Mouse (Mus musculus): ENCODE measurements around the gene Kcmf1.
A peak's percentile ranks its signal among the peaks of the same experiment; 100 is the strongest.
"Not testable (repeated sequence)": the region's sequence is repeated elsewhere in the genome, so short reads cannot be mapped to it uniquely, and the experiment has no call there.

The Kcmf1 gene

GRCm38 (mm10) chr6:72899201-72899780 lies 488 bp downstream of the Kcmf1 start:
- DNase-seq (ENCODE audit: low spot score in 2 of 2), result peak; percentile 59 to 67

DNA sequence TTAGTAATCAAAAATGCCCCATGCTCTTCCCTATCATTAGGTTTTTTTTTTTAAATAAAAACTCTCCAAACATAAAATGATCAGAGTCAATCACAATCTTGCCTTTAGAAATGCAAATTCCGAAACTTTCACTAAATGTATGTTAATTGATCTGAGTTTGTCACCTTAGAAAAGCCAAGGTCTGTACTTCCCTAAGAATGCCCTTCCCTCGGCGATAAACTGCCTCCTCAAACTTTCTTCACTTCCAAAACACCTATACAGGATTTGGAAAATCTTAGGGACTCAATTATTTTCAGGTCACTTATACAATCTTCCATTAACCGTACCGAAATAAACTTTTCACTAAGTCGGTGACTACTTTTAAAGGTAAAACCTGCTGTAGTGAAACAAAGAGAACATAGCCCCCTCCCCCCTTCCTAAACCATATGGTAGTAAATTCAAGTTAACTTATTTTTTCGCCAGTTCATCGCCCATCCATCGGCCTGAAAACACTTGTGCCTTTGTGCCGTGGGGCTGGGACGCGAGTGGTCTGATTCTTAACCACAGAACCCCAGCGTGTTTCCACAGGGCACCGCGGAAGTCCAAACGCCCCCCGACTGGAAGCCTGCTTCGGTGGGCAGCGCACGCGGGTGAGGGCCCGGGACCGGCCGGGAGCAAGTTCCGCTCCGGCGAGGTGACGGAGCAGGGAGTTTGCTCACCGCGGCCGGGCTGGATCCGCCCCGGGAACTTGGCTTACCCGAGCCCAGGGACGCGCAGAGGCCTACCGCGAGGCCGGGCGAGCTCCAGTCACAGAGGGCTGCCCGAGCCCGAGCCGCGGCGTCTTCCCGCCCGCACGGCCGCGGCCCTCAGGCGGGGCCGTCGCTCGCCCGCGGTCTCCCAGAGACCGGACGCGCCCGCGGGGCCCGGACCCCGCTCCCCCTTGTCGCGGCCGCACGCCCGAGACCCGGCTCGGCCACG lies 1.3 kb downstream of the Kcmf1 start:
- DNase-seq (ENCODE audit: low spot score in 2 of 2), result peak; percentile 48 to 49

DNA sequence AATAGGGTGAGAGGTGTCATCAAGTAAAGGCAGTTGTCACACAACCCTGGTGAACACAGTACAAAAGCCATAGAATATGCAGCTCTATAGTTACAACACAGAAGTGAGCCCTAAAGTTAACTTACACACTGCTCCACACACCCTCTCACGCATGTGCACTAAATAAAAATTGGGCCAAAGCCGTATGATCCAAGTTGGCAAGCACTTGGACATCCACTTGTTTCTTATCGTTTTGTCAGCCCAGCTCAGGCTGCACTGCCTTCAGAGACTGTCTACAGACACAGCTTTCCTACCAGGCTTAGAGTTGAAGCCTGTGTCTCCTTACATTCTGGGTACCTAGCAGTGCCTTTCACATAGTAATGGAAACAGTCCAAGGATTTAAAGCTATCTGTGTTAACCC lies 4.8 kb downstream of the Kcmf1 start:
- no peak for DNase-seq (ENCODE audit: low spot score in 2 of 2)

DNA sequence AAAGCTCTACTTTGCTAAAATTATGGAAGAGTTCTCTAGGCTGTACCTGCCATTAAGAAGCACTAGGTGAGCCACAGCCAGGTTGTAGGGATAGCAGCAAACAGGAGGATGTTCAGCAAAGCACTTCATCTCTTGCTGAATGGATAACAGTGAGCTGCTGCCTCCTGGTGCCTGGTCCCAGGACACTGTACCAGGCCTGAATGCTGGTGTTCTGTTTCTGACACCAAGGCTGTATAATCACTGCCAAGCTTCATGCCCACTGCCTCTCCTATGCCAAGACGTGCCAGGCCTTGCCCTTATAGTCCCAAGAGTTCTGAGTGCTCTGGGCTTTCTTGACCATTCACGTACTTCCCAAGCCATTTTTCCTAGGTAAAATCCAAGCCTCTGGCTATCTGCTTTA lies 8.5 kb downstream of the Kcmf1 start:
- no peak for DNase-seq (ENCODE audit: low spot score in 2 of 2)

- DNase-seq (ENCODE audit: low spot score in 2 of 2), result no peak
These were observed 11.1 kb downstream of the Kcmf1 start for GRCm38 (mm10) chr6:72888655-72889054.

GRCm38 (mm10) chr6:72885268-72885667 lies 14.5 kb downstream of the Kcmf1 start:
- DNase-seq (ENCODE audit: low spot score in 2 of 2), result no peak

- no peak for DNase-seq (ENCODE audit: low spot score in 2 of 2)
These were observed 15.0 kb downstream of the Kcmf1 start for GRCm38 (mm10) chr6:72884767-72885166.

- no peak for DNase-seq (ENCODE audit: low spot score in 2 of 2)
These were observed 16.9 kb downstream of the Kcmf1 start for GRCm38 (mm10) chr6:72882661-72883458.

GRCm38 (mm10) chr6:72882222-72882621 lies 17.6 kb downstream of the Kcmf1 start:
- DNase-seq (ENCODE audit: low spot score in 2 of 2), result no peak

DNA sequence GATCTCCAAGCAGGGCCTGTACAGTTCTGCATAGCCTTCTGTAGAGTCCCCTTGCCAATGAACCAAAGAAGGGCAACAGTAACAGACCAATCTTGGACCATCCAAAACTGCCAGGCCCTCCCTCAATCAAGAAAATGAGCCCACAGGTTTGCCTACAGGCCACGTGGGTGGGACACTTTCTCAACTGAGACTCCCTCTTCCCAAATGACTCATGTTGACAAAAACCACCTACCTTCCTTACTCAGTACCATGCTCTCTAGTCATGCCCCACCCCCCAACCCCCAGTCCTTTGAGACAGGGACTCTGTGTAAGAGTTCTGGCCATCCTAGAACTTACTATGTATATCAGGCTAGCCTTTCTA lies 18.2 kb downstream of the Kcmf1 start:
- no peak for DNase-seq (ENCODE audit: low spot score in 2 of 2)

DNA sequence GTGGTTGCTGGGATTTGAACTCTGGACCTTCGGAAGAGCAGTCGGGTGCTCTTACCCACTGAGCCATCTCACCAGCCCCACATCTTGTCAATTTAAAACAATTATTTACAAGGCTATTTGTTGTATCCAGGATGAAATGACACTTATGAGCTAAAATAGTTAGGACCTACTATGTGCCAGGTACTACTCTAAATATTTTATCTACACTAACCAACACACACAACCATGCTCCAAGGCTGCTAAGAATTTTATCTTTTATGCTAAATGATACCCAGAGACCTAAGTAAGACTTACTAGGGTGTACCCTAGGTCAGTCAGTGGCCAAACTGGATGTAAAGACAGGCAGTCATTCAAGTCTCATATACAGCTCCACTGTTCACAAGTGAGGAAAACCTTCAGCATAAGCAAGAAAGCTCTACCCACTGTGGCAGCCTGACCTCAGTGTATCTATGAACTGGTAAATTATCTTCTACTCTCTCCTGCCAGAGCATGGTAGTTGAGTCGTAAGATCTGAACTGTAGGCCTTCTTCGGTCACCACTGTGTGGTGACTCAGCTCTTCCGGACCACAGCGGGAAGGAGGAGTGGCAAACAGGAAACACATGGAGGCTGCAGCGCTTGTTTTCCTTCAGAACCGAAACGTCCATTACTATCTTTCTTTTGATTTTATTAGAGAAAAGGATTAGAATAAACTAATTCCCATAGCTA lies 18.7 kb downstream of the Kcmf1 start:
- DNase-seq (ENCODE audit: low spot score in 2 of 2), result peak; percentile 24 to 33

- no peak for DNase-seq (ENCODE audit: low spot score in 2 of 2)
These were observed 23.1 kb downstream of the Kcmf1 start for GRCm38 (mm10) chr6:72876629-72877028.

DNA sequence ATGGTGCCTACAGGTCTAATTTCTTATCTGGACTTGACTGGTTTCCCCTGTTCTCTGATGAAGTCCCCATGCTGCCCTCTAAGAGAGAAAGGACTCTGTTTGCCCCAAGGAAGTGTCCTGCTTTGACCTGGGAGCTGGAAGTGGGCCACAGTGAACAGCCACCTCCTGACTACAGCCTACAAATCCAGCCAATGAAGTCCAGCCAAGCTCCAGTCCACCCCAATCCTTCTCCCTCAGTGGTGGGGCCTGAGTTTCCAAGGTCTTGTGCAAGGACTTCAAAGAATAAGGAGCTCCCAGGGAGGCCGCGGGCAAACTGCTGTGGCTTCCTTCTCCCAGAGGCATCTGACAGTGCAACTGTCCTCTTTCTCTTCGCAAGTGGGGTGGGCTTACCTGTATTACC lies 26.4 kb downstream of the Kcmf1 start:
- DNase-seq (ENCODE audit: low spot score in 2 of 2), result no peak

GRCm38 (mm10) chr6:72872276-72872675 lies 27.5 kb downstream of the Kcmf1 start:
- no peak for DNase-seq (ENCODE audit: low spot score in 2 of 2)

GRCm38 (mm10) chr6:72869601-72870000 lies 30.2 kb downstream of the Kcmf1 start:
- no peak for DNase-seq (ENCODE audit: low spot score in 2 of 2)

GRCm38 (mm10) chr6:72868688-72869087 lies 31.1 kb downstream of the Kcmf1 start:
- peak in 1 of 2 experiments; percentile 18 for DNase-seq (ENCODE audit: low spot score in 2 of 2)

GRCm38 (mm10) chr6:72867746-72868145 lies 32.0 kb downstream of the Kcmf1 start:
- no peak for DNase-seq (ENCODE audit: low spot score in 2 of 2)

DNA sequence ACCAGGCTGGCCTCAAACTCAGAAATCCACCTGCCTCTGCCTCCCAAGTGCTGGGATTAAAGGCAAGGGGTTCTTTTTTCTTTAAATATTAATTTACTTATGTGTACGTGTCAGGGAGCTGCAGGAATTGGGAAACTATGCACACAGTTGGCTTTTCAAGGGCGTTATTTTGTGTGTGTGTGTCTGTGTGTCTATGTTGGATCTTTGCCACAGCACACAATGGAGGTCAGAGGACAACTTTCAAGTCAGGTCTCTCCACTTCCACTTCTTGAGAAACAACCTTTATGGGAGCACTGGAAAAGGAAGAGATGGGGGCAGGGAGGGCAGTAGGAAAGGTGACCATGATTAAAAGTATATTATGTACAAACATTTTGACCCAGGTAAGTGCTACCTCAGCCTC lies 33.5 kb downstream of the Kcmf1 start:
- no peak for DNase-seq (ENCODE audit: low spot score in 2 of 2)

- not testable (repeated sequence) for DNase-seq (ENCODE audit: low spot score in 2 of 2)
These were observed 37.1 kb downstream of the Kcmf1 start for GRCm38 (mm10) chr6:72862686-72863085.

DNA sequence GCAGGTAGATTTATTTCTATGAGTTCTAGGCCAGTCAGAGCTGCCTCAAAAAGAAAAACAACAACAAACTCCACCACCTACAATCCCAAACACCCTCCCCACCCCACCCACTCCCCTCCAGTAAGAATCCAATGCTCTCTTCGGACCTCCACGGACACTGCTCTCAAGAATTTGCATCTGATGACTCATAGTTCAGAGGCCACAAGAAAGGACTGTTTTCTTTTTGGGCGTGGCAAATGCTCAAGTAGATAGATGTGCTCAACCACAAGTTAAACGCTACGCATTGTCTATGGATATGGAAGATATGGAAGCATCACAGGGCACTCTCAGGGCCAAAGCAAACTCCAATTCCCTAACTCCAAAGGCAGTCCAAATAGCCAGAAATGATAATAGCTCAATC lies 45.5 kb downstream of the Kcmf1 start:
- no peak for DNase-seq (ENCODE audit: low spot score in 2 of 2)

GRCm38 (mm10) chr6:72852180-72852579 lies 47.6 kb downstream of the Kcmf1 start:
- no peak for DNase-seq (ENCODE audit: low spot score in 2 of 2)

GRCm38 (mm10) chr6:72851633-72852032 lies 48.1 kb downstream of the Kcmf1 start:
- DNase-seq (ENCODE audit: low spot score in 2 of 2), result peak; percentile 19 to 32
